Mouse (Mus musculus): ENCODE data around the gene Phldb3.

DNA sequence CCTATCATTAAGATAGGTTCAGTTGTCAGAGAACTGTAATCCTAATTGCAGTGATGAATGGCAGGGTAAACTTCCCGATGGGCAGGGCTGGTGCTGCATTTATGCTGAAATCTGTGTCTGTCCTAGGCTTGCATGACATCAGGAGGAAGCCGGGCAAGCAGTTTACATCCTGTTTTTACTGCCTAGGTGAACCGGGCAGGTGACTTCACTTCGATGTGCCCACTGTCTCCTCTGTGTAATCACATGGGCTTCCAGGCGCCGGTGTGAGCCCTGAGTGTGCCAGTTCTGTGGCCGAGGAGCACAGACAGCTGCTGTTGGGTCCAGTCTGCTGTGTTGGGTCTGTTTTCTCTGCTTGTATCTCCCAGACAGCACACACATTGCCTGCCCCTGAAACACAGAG, 35.9 kb downstream of the Phldb3 start:
- TF ChIP-seq USF1 (IDR thresholded peaks at IDR 0.05; ENCODE audit: low read depth) (no peak), CTCF (IDR thresholded peaks at IDR 0.05; ENCODE audit: control insufficient read depth, insufficient read depth, insufficient read length) (no peak), CEBPB (IDR thresholded peaks at IDR 0.05; ENCODE audit: low read depth) (no peak)

Measured in C2C12 (cell line).